ENCODE assay signal across 20 mouse cellular contexts in genomic region chr6:120643776-120644175, GRCm38 (mm10). TPM values are rescaled to one million over a fixed set of nuclear protein-coding genes. Genes with fewer than 3 reads are reported as not detected.
DNase-seq lines count a peak whose midpoint lies in the region; ATAC-seq and TF ChIP-seq lines count a peak whose summit lies in the region.
"Had no signal": no experiment of that assay in that cellular context is flagged by ENCODE, and none has a peak within 500 bp of the region (broad histone marks: within the 10 kb centered on the region; RNA-seq: fewer than 3 reads in every experiment).

No protein-coding gene starts in this region.

- TF ChIP-seq EP300 in CH12.LX (IDR thresholded peaks at IDR 0.05; ENCODE audit: low read length), result no peak

- H3K36me3 ChIP-seq in kidney, adult 2 months (ENCODE audit: control insufficient read depth, insufficient read depth, low read length), result no peaks in the 10 kb centered on the region
- H3K36me3 ChIP-seq in CH12.LX (replicated peaks in 1 of 2; ENCODE audit: control insufficient read depth in 1 of 2, insufficient read depth in 1 of 2, low read length in 1 of 2), result no peaks in the 10 kb centered on the region
- H3K36me3 ChIP-seq in hindbrain, postnatal 0 days (ENCODE audit: insufficient read depth, low read length), result no peaks in the 10 kb centered on the region
- H3K36me3 ChIP-seq in heart, embryonic 10.5 days, result no peaks in the 10 kb centered on the region
- H3K36me3 ChIP-seq: embryonic facial prominence, embryonic 15.5 days; forebrain, embryonic 10.5 days; G1E; heart, embryonic 15.5 days; hindbrain, embryonic 15.5 days had no signal

- H3K4me2 ChIP-seq in CH12.LX (ENCODE audit: insufficient read depth, low read depth, poor library complexity, severe bottlenecking), result no peak overlapping the region
- H3K4me2 ChIP-seq in hindbrain, postnatal 0 days (ENCODE audit: low read depth, low read length), result no peak overlapping the region
- H3K4me2 ChIP-seq: embryonic facial prominence, embryonic 15.5 days; heart, embryonic 11.5 days; heart, embryonic 15.5 days; hindbrain, embryonic 15.5 days had no signal

- WGBS in kidney, adult 2 months, result 35% methylated on average over 7 of the region's 7 CpGs
- 62% methylated on average over 7 of the region's 7 CpGs for WGBS in hindbrain, postnatal 0 days
- WGBS in heart, embryonic 10.5 days, result 69% methylated on average over 7 of the region's 7 CpGs

- H3K27ac ChIP-seq in kidney, adult 2 months (ENCODE audit: insufficient read depth, low read depth, low read length), result no peak overlapping the region
- no peak overlapping the region for H3K27ac ChIP-seq in CH12.LX (ENCODE audit: insufficient read depth, low read depth)
- peak overlapping the region; percentile 91 for H3K27ac ChIP-seq in brown adipose tissue, adult 24 weeks (replicated peaks; ENCODE audit: low read depth, low read length)
- no peak overlapping the region for H3K27ac ChIP-seq in hindbrain, postnatal 0 days
- H3K27ac ChIP-seq in heart, embryonic 10.5 days, result no peak overlapping the region
- H3K27ac ChIP-seq: embryonic facial prominence, embryonic 15.5 days; forebrain, embryonic 10.5 days; heart, embryonic 15.5 days; hindbrain, embryonic 15.5 days had no signal

- TF ChIP-seq RAD21 in CH12.LX (IDR thresholded peaks at IDR 0.05; ENCODE audit: low read depth, low read length), result no peak

- no peak for TF ChIP-seq POLR2A in kidney, adult 2 months (IDR thresholded peaks at IDR 0.05; ENCODE audit: low read depth, low read length)
- no peak for TF ChIP-seq POLR2A in CH12.LX (IDR thresholded peaks at IDR 0.05; ENCODE audit: low read depth, low read length)

- H3K4me3 ChIP-seq in kidney, adult 2 months (ENCODE audit: insufficient read depth, low read depth, low read length), result no peak overlapping the region
- H3K4me3 ChIP-seq in CH12.LX (replicated peaks in 1 of 3; ENCODE audit: low read depth in 2 of 3, low read length in 2 of 3, poor library complexity in 1 of 3), result no peak overlapping the region
- H3K4me3 ChIP-seq in brown adipose tissue, adult 24 weeks (ENCODE audit: insufficient read depth, low read depth, low read length), result no peak overlapping the region
- H3K4me3 ChIP-seq in hindbrain, postnatal 0 days (ENCODE audit: low read length), result no peak overlapping the region
- no peak overlapping the region for H3K4me3 ChIP-seq in heart, embryonic 10.5 days
- H3K4me3 ChIP-seq: embryonic facial prominence, embryonic 15.5 days; erythroblast, embryonic 14.5 days; forebrain, embryonic 10.5 days; heart, embryonic 15.5 days; hindbrain, embryonic 15.5 days had no signal

- peaks cover 8% of the 10 kb centered on the region; the same call in 1 of the 2 replicates for H3K4me1 ChIP-seq in kidney, adult 2 months (ENCODE audit: control insufficient read depth, insufficient read depth, low read length)
- H3K4me1 ChIP-seq in CH12.LX (ENCODE audit: control insufficient read depth in 1 of 2, insufficient read depth in 2 of 2), result peaks cover 2 to 16% of the 10 kb centered on the region in 2 experiments; a peak in 2 of 4 replicates
- peaks cover 12% of the 10 kb centered on the region for H3K4me1 ChIP-seq in brown adipose tissue, adult 24 weeks (ENCODE audit: control insufficient read depth, insufficient read depth, insufficient read length, low read length)
- H3K4me1 ChIP-seq in hindbrain, postnatal 0 days (ENCODE audit: insufficient read depth, low read length), result no peaks in the 10 kb centered on the region
- peaks cover 12% of the 10 kb centered on the region for H3K4me1 ChIP-seq in heart, embryonic 10.5 days
- H3K4me1 ChIP-seq: embryonic facial prominence, embryonic 15.5 days; heart, embryonic 15.5 days; hindbrain, embryonic 15.5 days had no signal

- peak; percentile 71 for DNase-seq in kidney, adult 2 months
- no peak for DNase-seq in kidney, adult 11 months
- no peak for DNase-seq in CH12.LX (ENCODE audit: extremely low read depth)
- peak; percentile 19 for DNase-seq in kidney, postnatal 10 days
- DNase-seq in hindbrain, postnatal 0 days (ENCODE audit: low spot score), result no peak
- no peak for DNase-seq in frontal cortex, postnatal 10 days (ENCODE audit: low spot score in 2 of 2)
- no peak for DNase-seq in heart, embryonic 10.5 days (ENCODE audit: low spot score)
- DNase-seq: adrenal gland, postnatal 10 days; cerebellum, adult 11-12 months; cerebellum, adult 9-10 months had no signal

- in situ Hi-C loops in CH12.LX (cut with MboI; ENCODE audit: low pct_ligation_motif_present, low pct_unique_long_range_greater_than_20kb, low sequenced_read_pairs), result no loop called here

- no peaks in the 10 kb centered on the region for H3K27me3 ChIP-seq in kidney, adult 2 months (replicated peaks; ENCODE audit: control insufficient read depth, insufficient read depth, low read length)
- no peaks in the 10 kb centered on the region for H3K27me3 ChIP-seq in CH12.LX (replicated peaks)
- no peaks in the 10 kb centered on the region for H3K27me3 ChIP-seq in hindbrain, postnatal 0 days (ENCODE audit: insufficient read depth, low read length)
- H3K27me3 ChIP-seq in heart, embryonic 10.5 days (ENCODE audit: insufficient read depth, poor library complexity, severe bottlenecking), result no peaks in the 10 kb centered on the region
- H3K27me3 ChIP-seq: embryonic facial prominence, embryonic 15.5 days; heart, embryonic 15.5 days; hindbrain, embryonic 15.5 days had no signal

- no peak for ATAC-seq in hindbrain, postnatal 0 days
- ATAC-seq: forebrain, embryonic 14.5 days; inflammation-experienced regulatory T-cells, adult 6 months had no signal

- no peak for TF ChIP-seq CTCF in kidney, adult 2 months (conservative IDR thresholded peaks at IDR 0.05; ENCODE audit: insufficient read depth, insufficient read length, low read depth, low read length)
- no peak for TF ChIP-seq CTCF in CH12.LX (conservative IDR thresholded peaks at IDR 0.05 in 1 of 2, IDR thresholded peaks at IDR 0.05 in 1 of 2; ENCODE audit: low read depth in 2 of 2, low read length in 2 of 2)
- no peak for TF ChIP-seq CTCF in hindbrain, postnatal 0 days (IDR thresholded peaks at IDR 0.05; ENCODE audit: low read depth)

- H3K79me2 ChIP-seq in CH12.LX (replicated peaks; ENCODE audit: control insufficient read depth, extremely low read depth, insufficient read depth, poor library complexity, severe bottlenecking), result no peaks in the 10 kb centered on the region

- dilution Hi-C loops in CH12.LX (cut with MboI; ENCODE audit: extremely low pct_ligation_motif_present, extremely low pct_unique_long_range_greater_than_20kb, low sequenced_read_pairs), result no loop called here

- no peaks in the 10 kb centered on the region for H3K9me3 ChIP-seq in CH12.LX (replicated peaks; ENCODE audit: low read length)
- no peaks in the 10 kb centered on the region for H3K9me3 ChIP-seq in hindbrain, postnatal 0 days (ENCODE audit: low read length)
- no peaks in the 10 kb centered on the region for H3K9me3 ChIP-seq in heart, embryonic 10.5 days
- H3K9me3 ChIP-seq: embryonic facial prominence, embryonic 15.5 days; forebrain, embryonic 10.5 days; G1E; heart, embryonic 15.5 days; hindbrain, embryonic 15.5 days had no signal

- H3K9ac ChIP-seq in CH12.LX (ENCODE audit: insufficient read depth, low read depth), result no peak overlapping the region
- no peak overlapping the region for H3K9ac ChIP-seq in hindbrain, postnatal 0 days (replicated peaks; ENCODE audit: low read length)
- H3K9ac ChIP-seq: embryonic facial prominence, embryonic 15.5 days; heart, embryonic 15.5 days; hindbrain, embryonic 15.5 days had no signal

TF ChIP-seq in CH12.LX, 34 proteins besides CTCF, POLR2A, EP300 and RAD21:
- TF ChIP-seq TBP (conservative IDR thresholded peaks at IDR 0.05; ENCODE audit: low read depth, low read length) (0 out of 2 replicates have a peak, but pooled peaks have one; percentile 22), ZKSCAN1 (IDR thresholded peaks at IDR 0.05; ENCODE audit: borderline replicate concordance, low read depth, low read length) (no peak), SIN3A (IDR thresholded peaks at IDR 0.05; ENCODE audit: low read length) (no peak)

RNA-seq across cellular contexts. Expression of gene Cecr2, which starts 22.4 kb away (rescaled TPM):
- 4.4 and 5.4 TPM in 2 replicates for polyA plus RNA-seq in kidney, adult 2 months (2012; rRNA removed)
- total RNA-seq in CH12.LX (2012; rRNA removed) (10.6 and 12.5 TPM in 2 replicates), CH12.LX (2014; rRNA removed) (5.7 and 6.6 TPM in 2 replicates)
- 15.0 and 16.9 TPM in 2 replicates for polyA plus RNA-seq in CH12.LX (2012; ENCODE audit: insufficient read length, low read depth)
- polyA plus RNA-seq in brown adipose tissue, adult 24 weeks (2012; ENCODE audit: insufficient read depth, insufficient read length, missing spikeins), result 7.3 and 8.7 TPM in 2 replicates
- total RNA-seq in hindbrain, postnatal 0 days (2014; rRNA removed), result 13.2 and 16.9 TPM in 2 replicates
- 2.9 and 3.4 TPM in 2 replicates for polyA plus RNA-seq in hindbrain, postnatal 0 days (2015; fragmentation: Nextera tagmentation; extraction: Ambion mirVana)
- polyA plus RNA-seq in heart, embryonic 10.5 days (2016; fragmentation: Nextera tagmentation; extraction: Ambion mirVana), result 3.8 and 5.2 TPM in 2 replicates

Comparison
In these comparisons a context has a peak if more than half of its experiments do, and no peak if none do; other contexts are left out.
1. DNase-seq: peak in kidney, adult 2 months (single experiment) and kidney, postnatal 10 days (single experiment); none in kidney, adult 11 months (single experiment), CH12.LX (single experiment), hindbrain, postnatal 0 days (single experiment), frontal cortex, postnatal 10 days (0 of 2) and heart, embryonic 10.5 days (single experiment).